Mouse (Mus musculus): ENCODE data around the gene Magi2. TPM values are rescaled to one million over a fixed set of nuclear protein-coding genes. Genes with fewer than 3 reads are reported as not detected.

Gene Magi2
- polyA plus RNA-seq, 1 experiment from 2014 or later: 20.2 TPM

GRCm38 (mm10) chr5:20606497-20606896 is 1379.7 kb downstream of the Magi2 start:
- no peak for ATAC-seq (ENCODE audit: low FRiP score, low read depth)
- no peak overlapping the region for H3K4me3 ChIP-seq
- H3K4me2 ChIP-seq (replicated peaks): no peak overlapping the region
- H3K27ac ChIP-seq (replicated peaks): no peak overlapping the region
- no peak overlapping the region for H3K9ac ChIP-seq (replicated peaks)
- WGBS: 84% methylated on average over 5 of the region's 5 CpGs
- H3K4me1 ChIP-seq: 0 out of 2 replicates have a peak, but pooled peaks cover 4% of the 10 kb centered on the region
- H3K27me3 ChIP-seq: no peaks in the 10 kb centered on the region
- peaks cover 10% of the 10 kb centered on the region; the same call in 1 of the 2 replicates for H3K36me3 ChIP-seq
- H3K9me3 ChIP-seq: no peaks in the 10 kb centered on the region

GRCm38 (mm10) chr5:20607503-20607902 is 1380.7 kb downstream of the Magi2 start:
- H3K4me2 ChIP-seq (replicated peaks): no peak overlapping the region
- no peaks in the 10 kb centered on the region for H3K27me3 ChIP-seq
- H3K36me3 ChIP-seq: peaks cover 10% of the 10 kb centered on the region; the same call in 1 of the 2 replicates
- H3K9ac ChIP-seq (replicated peaks): no peak overlapping the region
- 68% methylated on average over 1 of the region's 1 CpGs for WGBS
- H3K4me3 ChIP-seq: no peak overlapping the region
- H3K27ac ChIP-seq (replicated peaks): no peak overlapping the region
- ATAC-seq (ENCODE audit: low FRiP score, low read depth): no peak
- no peaks in the 10 kb centered on the region for H3K9me3 ChIP-seq
- H3K4me1 ChIP-seq: 0 out of 2 replicates have a peak, but pooled peaks cover 4% of the 10 kb centered on the region

- Histone ChIP-seq H3K36me3 (peaks cover 10% of the 10 kb centered on the region; the same call in 1 of the 2 replicates), H3K27me3 (no peaks in the 10 kb centered on the region), H3K4me3 (no peak overlapping the region), H3K9ac (replicated peaks) (no peak overlapping the region), H3K4me2 (replicated peaks) (no peak overlapping the region), H3K27ac (replicated peaks) (no peak overlapping the region), H3K9me3 (no peaks in the 10 kb centered on the region), H3K4me1 (no peaks in the 10 kb centered on the region)
- ATAC-seq (ENCODE audit: low FRiP score, low read depth): 0 out of 2 replicates have a peak, but pooled peaks have one; percentile 54
- 89% methylated on average over 12 of the region's 12 CpGs for WGBS
Measured at GRCm38 (mm10) chr5:20609206-20609935, 1382.5 kb downstream of the Magi2 start.

GRCm38 (mm10) chr5:20610640-20611039 is 1383.8 kb downstream of the Magi2 start:
- 84% methylated on average over 2 of the region's 2 CpGs for WGBS

GRCm38 (mm10) chr5:20612616-20613015 is 1385.8 kb downstream of the Magi2 start:
- no peaks in the 10 kb centered on the region for H3K4me1 ChIP-seq
- 93% methylated on average over 9 of the region's 9 CpGs for WGBS
- H3K27ac ChIP-seq (replicated peaks): no peak overlapping the region
- H3K4me2 ChIP-seq (replicated peaks): no peak overlapping the region
- H3K27me3 ChIP-seq: no peaks in the 10 kb centered on the region
- H3K9me3 ChIP-seq: no peaks in the 10 kb centered on the region
- peaks cover 10% of the 10 kb centered on the region; the same call in 1 of the 2 replicates for H3K36me3 ChIP-seq
- H3K9ac ChIP-seq (replicated peaks): no peak overlapping the region
- ATAC-seq (ENCODE audit: low FRiP score, low read depth): no peak
- no peak overlapping the region for H3K4me3 ChIP-seq

More at GRCm38 (mm10) chr5:20610640-20611039, 1383.8 kb downstream of the Magi2 start:
- Histone ChIP-seq H3K27ac (replicated peaks) (no peak overlapping the region), H3K4me3 (no peak overlapping the region), H3K27me3 (no peaks in the 10 kb centered on the region), H3K4me1 (no peaks in the 10 kb centered on the region), H3K9me3 (no peaks in the 10 kb centered on the region), H3K9ac (replicated peaks) (no peak overlapping the region), H3K4me2 (replicated peaks) (no peak overlapping the region), H3K36me3 (peaks cover 10% of the 10 kb centered on the region; the same call in 1 of the 2 replicates)
- no peak for ATAC-seq (ENCODE audit: low FRiP score, low read depth)

- Histone ChIP-seq H3K27ac (replicated peaks) (no peak overlapping the region), H3K4me3 (no peak overlapping the region), H3K4me2 (replicated peaks) (no peak overlapping the region), H3K27me3 (no peaks in the 10 kb centered on the region), H3K36me3 (peaks cover 2% of the 10 kb centered on the region; the same call in 1 of the 2 replicates), H3K4me1 (no peaks in the 10 kb centered on the region), H3K9ac (replicated peaks) (no peak overlapping the region), H3K9me3 (no peaks in the 10 kb centered on the region)
- ATAC-seq (ENCODE audit: low FRiP score, low read depth): no peak
- 89% methylated on average over 4 of the region's 4 CpGs for WGBS
Measured at GRCm38 (mm10) chr5:20614891-20615290, 1388.1 kb downstream of the Magi2 start.

- no peaks in the 10 kb centered on the region for H3K36me3 ChIP-seq
- no peaks in the 10 kb centered on the region for H3K9me3 ChIP-seq
- no peak overlapping the region for H3K4me3 ChIP-seq
- no peak overlapping the region for H3K4me2 ChIP-seq (replicated peaks)
- H3K9ac ChIP-seq (replicated peaks): no peak overlapping the region
- 79% methylated on average over 7 of the region's 7 CpGs for WGBS
- H3K27me3 ChIP-seq: no peaks in the 10 kb centered on the region
- no peak overlapping the region for H3K27ac ChIP-seq (replicated peaks)
- H3K4me1 ChIP-seq: peaks cover 11% of the 10 kb centered on the region; the same call in 1 of the 2 replicates
- ATAC-seq (ENCODE audit: low FRiP score, low read depth): no peak
Measured at GRCm38 (mm10) chr5:20620596-20621511, 1394.0 kb downstream of the Magi2 start.

GRCm38 (mm10) chr5:20622417-20622816 is 1395.6 kb downstream of the Magi2 start:
- Histone ChIP-seq H3K4me1 (peaks cover 11% of the 10 kb centered on the region; the same call in 1 of the 2 replicates), H3K4me2 (replicated peaks) (no peak overlapping the region), H3K27ac (replicated peaks) (peak overlapping the region; percentile 52; the same call in 1 of the 2 replicates), H3K9ac (replicated peaks) (no peak overlapping the region), H3K9me3 (no peaks in the 10 kb centered on the region), H3K36me3 (no peaks in the 10 kb centered on the region), H3K4me3 (no peak overlapping the region), H3K27me3 (no peaks in the 10 kb centered on the region)
- WGBS: 39% methylated on average over 3 of the region's 3 CpGs
- ATAC-seq (ENCODE audit: low FRiP score, low read depth): peak; percentile 27; the same call in 1 of the 2 replicates

- Histone ChIP-seq H3K36me3 (no peaks in the 10 kb centered on the region), H3K4me1 (peaks cover 11% of the 10 kb centered on the region; the same call in 1 of the 2 replicates), H3K9me3 (no peaks in the 10 kb centered on the region), H3K27me3 (no peaks in the 10 kb centered on the region), H3K9ac (replicated peaks) (no peak overlapping the region), H3K27ac (replicated peaks) (peak overlapping the region; percentile 52; the same call in 1 of the 2 replicates), H3K4me3 (no peak overlapping the region), H3K4me2 (replicated peaks) (no peak overlapping the region)
- WGBS: 41% methylated on average over 10 of the region's 10 CpGs
- peak; percentile 91 for ATAC-seq (ENCODE audit: low FRiP score, low read depth)
Measured at GRCm38 (mm10) chr5:20622837-20623573, 1396.2 kb downstream of the Magi2 start.

- H3K9me3 ChIP-seq: no peaks in the 10 kb centered on the region
- no peak for ATAC-seq (ENCODE audit: low FRiP score, low read depth)
Measured at GRCm38 (mm10) chr5:20625117-20625516, 1398.3 kb downstream of the Magi2 start.

GRCm38 (mm10) chr5:20628954-20629601 is 1402.2 kb downstream of the Magi2 start:
- Histone ChIP-seq H3K27ac (replicated peaks) (no peak overlapping the region), H3K4me1 (no peaks in the 10 kb centered on the region), H3K4me3 (no peak overlapping the region), H3K9ac (replicated peaks) (no peak overlapping the region), H3K9me3 (no peaks in the 10 kb centered on the region), H3K27me3 (no peaks in the 10 kb centered on the region), H3K36me3 (no peaks in the 10 kb centered on the region), H3K4me2 (replicated peaks) (no peak overlapping the region)
- WGBS: 71% methylated on average over 4 of the region's 4 CpGs
- ATAC-seq (ENCODE audit: low FRiP score, low read depth): no peak

More at GRCm38 (mm10) chr5:20625117-20625516, 1398.3 kb downstream of the Magi2 start:
- Histone ChIP-seq H3K4me2 (replicated peaks) (no peak overlapping the region), H3K27me3 (no peaks in the 10 kb centered on the region), H3K36me3 (no peaks in the 10 kb centered on the region), H3K4me1 (peaks cover 11% of the 10 kb centered on the region; the same call in 1 of the 2 replicates), H3K27ac (replicated peaks) (no peak overlapping the region), H3K4me3 (no peak overlapping the region), H3K9ac (replicated peaks) (no peak overlapping the region)
- 83% methylated on average over 2 of the region's 2 CpGs for WGBS

All from midbrain, embryonic 12.5 days (tissue).